Mouse (Mus musculus): ENCODE results near the gene Tmem219. TPM values are rescaled to one million over a fixed set of nuclear protein-coding genes. Genes with fewer than 3 reads are reported as not detected.

Gene Tmem219
- polyA plus RNA-seq, 1 experiment from 2014 or later: 36.3 TPM

GRCm38 (mm10) chr7:126856741-126857420, 65.8 kb downstream of the Tmem219 start:
- H3K27me3 ChIP-seq (ENCODE audit: control insufficient read depth, insufficient read depth, low read length): no peaks in the 10 kb centered on the region
- no peak overlapping the region for H3K9ac ChIP-seq (ENCODE audit: low read length)
- H3K4me2 ChIP-seq (replicated peaks; ENCODE audit: low read depth): no peak overlapping the region
- no peaks in the 10 kb centered on the region for H3K4me1 ChIP-seq (replicated peaks; ENCODE audit: control insufficient read depth, insufficient read depth)
- peaks cover 16% of the 10 kb centered on the region for H3K36me3 ChIP-seq (ENCODE audit: control insufficient read depth, insufficient read depth, low read length)
- DNase-seq (ENCODE audit: low spot score): peak; percentile 41
- no peak for TF ChIP-seq EP300 (optimal IDR thresholded peaks at IDR 0.05)
- TF ChIP-seq CTCF (IDR thresholded peaks at IDR 0.05; ENCODE audit: low read depth): peak; percentile 26
- no peaks in the 10 kb centered on the region for H3K9me3 ChIP-seq (ENCODE audit: control insufficient read depth, low read length)
- no peak for ATAC-seq (ENCODE audit: low FRiP score, low TSS enrichment)
- 60% methylated on average over 9 of the region's 9 CpGs for WGBS
- no peak overlapping the region for H3K4me3 ChIP-seq (ENCODE audit: low read depth, low read length)
- peak overlapping the region; percentile 40; the same call in 1 of the 2 replicates for H3K27ac ChIP-seq (replicated peaks)

- 90% methylated on average over 3 of the region's 3 CpGs for WGBS
- DNase-seq (ENCODE audit: low spot score): no peak
- Histone ChIP-seq H3K4me3 (ENCODE audit: low read depth, low read length) (no peak overlapping the region), H3K36me3 (ENCODE audit: control insufficient read depth, insufficient read depth, low read length) (peaks cover 16% of the 10 kb centered on the region), H3K4me2 (replicated peaks; ENCODE audit: low read depth) (no peak overlapping the region), H3K9ac (ENCODE audit: low read length) (no peak overlapping the region), H3K27ac (replicated peaks) (no peak overlapping the region), H3K27me3 (ENCODE audit: control insufficient read depth, insufficient read depth, low read length) (no peaks in the 10 kb centered on the region), H3K4me1 (replicated peaks; ENCODE audit: control insufficient read depth, insufficient read depth) (no peaks in the 10 kb centered on the region), H3K9me3 (ENCODE audit: control insufficient read depth, low read length) (no peaks in the 10 kb centered on the region)
- TF ChIP-seq CTCF (IDR thresholded peaks at IDR 0.05; ENCODE audit: low read depth) (no peak), EP300 (optimal IDR thresholded peaks at IDR 0.05) (no peak)
- no peak for ATAC-seq (ENCODE audit: low FRiP score, low TSS enrichment)
Measured at GRCm38 (mm10) chr7:126855641-126856040, 67.1 kb downstream of the Tmem219 start.

GRCm38 (mm10) chr7:126853454-126853853, 69.3 kb downstream of the Tmem219 start:
- no peak overlapping the region for H3K9ac ChIP-seq (ENCODE audit: low read length)
- peaks cover 16% of the 10 kb centered on the region for H3K36me3 ChIP-seq (ENCODE audit: control insufficient read depth, insufficient read depth, low read length)
- H3K27me3 ChIP-seq (ENCODE audit: control insufficient read depth, insufficient read depth, low read length): peaks cover 3% of the 10 kb centered on the region; the same call in 1 of the 2 replicates
- H3K9me3 ChIP-seq (ENCODE audit: control insufficient read depth, low read length): no peaks in the 10 kb centered on the region
- H3K27ac ChIP-seq (replicated peaks): no peak overlapping the region
- ATAC-seq (ENCODE audit: low FRiP score, low TSS enrichment) (no peak), DNase-seq (ENCODE audit: low spot score) (no peak)
- TF ChIP-seq EP300 (optimal IDR thresholded peaks at IDR 0.05) (no peak), CTCF (IDR thresholded peaks at IDR 0.05; ENCODE audit: low read depth) (no peak)
- 84% methylated on average over 5 of the region's 5 CpGs for WGBS
- no peaks in the 10 kb centered on the region for H3K4me1 ChIP-seq (replicated peaks; ENCODE audit: control insufficient read depth, insufficient read depth)
- H3K4me2 ChIP-seq (replicated peaks; ENCODE audit: low read depth): no peak overlapping the region
- H3K4me3 ChIP-seq (ENCODE audit: low read depth, low read length): no peak overlapping the region

- ATAC-seq (ENCODE audit: low FRiP score, low TSS enrichment): no peak
- no peaks in the 10 kb centered on the region for H3K4me1 ChIP-seq (replicated peaks; ENCODE audit: control insufficient read depth, insufficient read depth)
- H3K27me3 ChIP-seq (ENCODE audit: control insufficient read depth, insufficient read depth, low read length): peaks cover 4% of the 10 kb centered on the region; the same call in 1 of the 2 replicates
- no peak overlapping the region for H3K4me3 ChIP-seq (ENCODE audit: low read depth, low read length)
- WGBS: 58% methylated on average over 12 of the region's 12 CpGs
- TF ChIP-seq EP300 (optimal IDR thresholded peaks at IDR 0.05) (no peak), CTCF (IDR thresholded peaks at IDR 0.05; ENCODE audit: low read depth) (no peak)
- no peak overlapping the region for H3K4me2 ChIP-seq (replicated peaks; ENCODE audit: low read depth)
- H3K9ac ChIP-seq (ENCODE audit: low read length): no peak overlapping the region
- no peak for DNase-seq (ENCODE audit: low spot score)
- H3K27ac ChIP-seq (replicated peaks): no peak overlapping the region
- no peaks in the 10 kb centered on the region for H3K9me3 ChIP-seq (ENCODE audit: control insufficient read depth, low read length)
- H3K36me3 ChIP-seq (ENCODE audit: control insufficient read depth, insufficient read depth, low read length): peaks cover 16% of the 10 kb centered on the region
Measured at GRCm38 (mm10) chr7:126851192-126851591, 71.5 kb downstream of the Tmem219 start.

GRCm38 (mm10) chr7:126850161-126850560, 72.6 kb downstream of the Tmem219 start:
- H3K4me3 ChIP-seq (ENCODE audit: low read depth, low read length): no peak overlapping the region
- WGBS: 79% methylated on average over 6 of the region's 6 CpGs
- ATAC-seq (ENCODE audit: low FRiP score, low TSS enrichment): no peak

GRCm38 (mm10) chr7:126848794-126849193, 73.9 kb downstream of the Tmem219 start:
- Histone ChIP-seq H3K27me3 (ENCODE audit: control insufficient read depth, insufficient read depth, low read length) (peaks cover 4% of the 10 kb centered on the region; the same call in 1 of the 2 replicates), H3K36me3 (ENCODE audit: control insufficient read depth, insufficient read depth, low read length) (peaks cover 8% of the 10 kb centered on the region), H3K9ac (ENCODE audit: low read length) (no peak overlapping the region), H3K4me2 (replicated peaks; ENCODE audit: low read depth) (no peak overlapping the region), H3K4me1 (replicated peaks; ENCODE audit: control insufficient read depth, insufficient read depth) (no peaks in the 10 kb centered on the region), H3K9me3 (ENCODE audit: control insufficient read depth, low read length) (no peaks in the 10 kb centered on the region), H3K27ac (replicated peaks) (no peak overlapping the region), H3K4me3 (ENCODE audit: low read depth, low read length) (no peak overlapping the region)
- DNase-seq (ENCODE audit: low spot score): no peak
- 38% methylated on average over 10 of the region's 10 CpGs for WGBS
- TF ChIP-seq EP300 (optimal IDR thresholded peaks at IDR 0.05) (no peak), CTCF (IDR thresholded peaks at IDR 0.05; ENCODE audit: low read depth) (no peak)
- no peak for ATAC-seq (ENCODE audit: low FRiP score, low TSS enrichment)

More at GRCm38 (mm10) chr7:126850161-126850560, 72.6 kb downstream of the Tmem219 start:
- no peak for TF ChIP-seq CTCF (IDR thresholded peaks at IDR 0.05; ENCODE audit: low read depth)
- no peak for TF ChIP-seq EP300 (optimal IDR thresholded peaks at IDR 0.05)
- Histone ChIP-seq H3K4me1 (replicated peaks; ENCODE audit: control insufficient read depth, insufficient read depth) (no peaks in the 10 kb centered on the region), H3K9me3 (ENCODE audit: control insufficient read depth, low read length) (no peaks in the 10 kb centered on the region), H3K36me3 (ENCODE audit: control insufficient read depth, insufficient read depth, low read length) (peaks cover 16% of the 10 kb centered on the region), H3K4me2 (replicated peaks; ENCODE audit: low read depth) (no peak overlapping the region), H3K27me3 (ENCODE audit: control insufficient read depth, insufficient read depth, low read length) (peaks cover 4% of the 10 kb centered on the region; the same call in 1 of the 2 replicates), H3K27ac (replicated peaks) (no peak overlapping the region), H3K9ac (ENCODE audit: low read length) (no peak overlapping the region)
- no peak for DNase-seq (ENCODE audit: low spot score)

Data from stomach, postnatal 0 days (tissue).